Mouse (Mus musculus) retina, adult 2 months (tissue): ENCODE measurements around the gene Gm21954.

Experiments
- DNase-seq: peaks from one replicate; pipeline ENCODE4 v3.0.0-alpha.2; 2012; ENCODE audit warnings: low read depth, low spot score

The Gm21954 gene

DNA sequence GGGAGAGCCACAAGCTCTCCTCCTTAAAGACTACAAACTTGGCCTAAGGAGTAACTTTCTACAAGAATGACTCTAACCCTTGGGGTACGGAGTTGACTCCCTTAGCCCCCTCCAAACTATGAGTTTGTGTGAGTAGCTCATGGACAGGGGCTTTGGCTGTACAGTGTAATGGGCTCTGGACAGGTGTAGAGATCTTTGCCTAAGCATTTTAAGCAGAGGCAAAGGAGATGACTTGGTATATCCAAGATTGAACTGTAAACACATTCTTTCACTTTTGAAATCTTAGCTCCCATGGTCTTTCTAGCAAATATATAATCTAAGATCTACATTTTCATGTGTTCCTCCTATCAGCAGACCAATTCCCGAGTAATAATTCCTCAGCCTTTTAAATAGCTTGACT, at the start of gene Gm21954:
Gm21954 (minus strand) TSS at position 101 of the 400 bp plus-strand sequence.
- DNase-seq = no peak

DNA sequence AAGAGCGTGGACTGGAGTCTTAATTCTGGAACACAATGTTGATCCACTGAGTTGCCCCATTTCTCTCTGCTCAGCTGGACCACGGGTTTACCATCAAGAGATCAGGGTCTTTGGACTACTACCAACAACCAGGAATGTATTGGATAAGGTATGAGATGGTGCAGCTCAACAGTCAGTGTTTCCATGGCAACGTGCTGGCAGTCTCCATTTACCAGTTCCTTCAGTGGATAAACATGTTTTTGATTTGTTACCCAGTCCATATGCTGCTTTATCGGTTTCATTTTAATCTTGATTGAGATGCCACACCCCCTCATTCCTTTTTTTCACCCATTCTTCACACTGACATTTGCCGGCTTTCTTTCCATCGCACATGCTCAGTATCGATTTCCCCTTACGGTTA, 49.8 kb upstream of the Gm21954 start:
- no peak for DNase-seq

DNA sequence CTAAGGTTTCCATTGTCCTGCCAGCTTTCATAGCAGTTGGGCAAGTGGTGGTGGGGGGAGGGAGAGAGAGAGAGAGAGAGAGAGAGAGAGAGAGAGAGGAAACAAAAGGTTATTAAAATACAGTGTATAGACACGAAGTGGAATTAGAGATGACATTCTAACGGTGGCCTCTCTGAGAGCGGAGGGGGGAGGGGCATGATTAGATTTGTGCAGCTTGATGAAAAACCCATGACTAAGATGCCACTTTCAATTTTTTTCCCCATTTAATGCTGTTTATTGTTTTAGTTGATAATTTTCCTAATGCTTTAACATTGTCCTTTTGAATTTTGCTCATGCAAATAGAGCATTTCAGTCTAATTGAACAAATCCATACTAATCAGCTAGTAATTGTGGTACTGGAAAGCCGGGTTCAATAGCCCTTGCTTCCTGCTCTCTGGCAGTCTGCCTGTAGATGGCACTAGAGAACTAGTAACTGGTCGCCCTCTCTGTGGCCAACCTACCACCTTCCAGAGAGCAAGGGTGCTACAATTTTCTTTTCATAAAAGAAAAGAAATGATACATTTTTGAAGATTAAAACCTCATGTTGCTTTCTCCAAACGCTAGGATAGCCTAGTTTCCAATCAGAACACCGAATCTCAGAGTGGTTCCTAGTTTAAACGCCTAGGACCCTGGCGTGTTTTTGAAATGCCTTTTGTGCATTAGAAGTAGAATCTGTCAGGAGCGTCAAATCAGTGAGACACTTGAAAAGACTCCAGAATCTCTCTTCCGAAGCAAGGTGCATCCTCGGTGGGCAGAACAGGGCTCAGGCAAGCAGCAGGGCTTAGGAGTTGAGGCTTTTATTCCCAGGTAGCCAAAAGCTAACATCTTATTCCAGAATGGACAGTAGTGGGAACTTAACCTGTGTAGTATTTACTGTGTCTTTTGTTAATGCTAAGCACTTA, 48.5 kb upstream of the Gm21954 start:
- peak; percentile 71 for DNase-seq

DNA sequence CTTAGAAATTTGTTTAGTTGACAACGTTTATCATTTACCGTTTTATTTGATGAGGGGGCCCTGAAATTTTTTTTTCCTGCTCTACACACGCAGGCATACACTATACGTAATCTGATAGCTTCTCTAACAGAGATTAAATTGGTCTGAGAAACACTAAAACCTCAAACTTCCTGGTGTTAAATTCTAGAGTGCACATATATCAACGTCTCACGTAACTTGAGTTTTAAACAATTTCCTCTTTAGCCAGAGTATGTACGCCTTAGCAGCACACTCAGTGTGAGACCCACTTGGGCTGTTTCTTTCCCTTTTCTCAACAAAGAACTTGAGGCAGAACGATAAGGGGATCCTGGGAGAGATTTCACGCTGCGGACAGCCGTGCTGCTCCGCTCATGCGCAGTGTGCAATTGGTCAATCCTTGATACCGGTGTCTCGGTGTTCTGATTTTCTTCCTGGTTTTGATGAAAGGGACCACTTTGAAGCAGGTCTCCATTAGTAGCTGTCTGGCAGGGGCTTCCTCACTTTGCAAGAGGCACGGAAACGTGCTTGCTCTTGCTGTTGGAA, 45.5 kb upstream of the Gm21954 start:
- DNase-seq = no peak

DNA sequence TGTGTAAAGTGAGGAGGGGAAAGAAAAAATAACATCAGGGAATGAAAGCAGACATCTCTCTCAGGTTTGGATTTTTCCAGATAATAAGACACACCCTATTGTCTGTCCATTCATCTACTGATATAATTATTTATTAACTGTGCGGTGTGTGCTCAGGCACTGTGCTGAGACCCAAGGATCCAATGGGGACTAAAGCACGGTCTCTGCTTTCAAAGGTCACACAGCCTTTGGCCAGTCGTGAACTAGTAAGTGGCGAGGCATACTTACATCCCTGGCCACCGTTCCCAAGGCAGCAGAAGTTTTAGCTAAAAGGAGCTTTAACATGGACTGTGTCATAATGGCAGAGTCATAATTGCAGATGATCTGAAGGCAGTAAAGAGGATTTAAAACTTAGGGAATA, 44.0 kb upstream of the Gm21954 start:
- no peak for DNase-seq

DNA sequence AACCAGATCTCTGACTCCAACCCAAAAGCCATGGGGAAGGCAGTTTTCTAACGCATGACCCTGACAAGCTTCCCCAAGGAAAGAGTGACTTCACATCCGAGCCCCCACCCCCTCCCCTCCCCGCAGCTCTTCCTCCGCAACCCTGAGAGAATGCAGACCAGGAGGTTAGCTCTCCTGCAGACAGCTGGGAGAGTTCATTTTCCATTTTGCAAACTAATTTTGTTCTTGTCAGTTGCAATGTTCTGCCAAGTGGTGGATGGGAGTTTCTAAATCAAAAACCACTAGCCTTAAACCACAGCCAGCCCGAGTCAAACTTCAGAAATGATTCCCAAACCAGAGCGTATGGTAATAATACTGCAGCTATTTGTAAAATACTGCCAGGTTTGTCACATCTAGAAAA, 39.6 kb upstream of the Gm21954 start:
- DNase-seq = no peak

DNA sequence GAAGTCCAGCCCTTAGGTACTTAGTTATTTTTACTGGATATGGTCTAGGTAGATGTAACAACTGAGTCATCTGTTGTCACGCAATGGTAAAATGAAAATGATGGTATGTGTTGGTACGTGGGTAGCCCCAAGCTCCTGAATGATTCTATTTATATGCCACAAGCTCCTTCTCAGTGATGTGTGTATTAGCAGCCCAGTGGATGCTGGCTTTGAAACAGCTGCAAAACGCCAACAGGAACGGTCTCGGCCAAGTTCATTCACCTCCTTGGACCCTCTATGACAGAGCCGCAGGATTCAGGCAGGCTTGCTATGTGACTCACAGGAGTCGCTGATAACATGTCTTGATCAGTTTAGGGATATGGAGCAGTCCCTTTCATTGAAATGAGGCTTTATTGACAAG, 38.2 kb upstream of the Gm21954 start:
- no peak for DNase-seq

DNA sequence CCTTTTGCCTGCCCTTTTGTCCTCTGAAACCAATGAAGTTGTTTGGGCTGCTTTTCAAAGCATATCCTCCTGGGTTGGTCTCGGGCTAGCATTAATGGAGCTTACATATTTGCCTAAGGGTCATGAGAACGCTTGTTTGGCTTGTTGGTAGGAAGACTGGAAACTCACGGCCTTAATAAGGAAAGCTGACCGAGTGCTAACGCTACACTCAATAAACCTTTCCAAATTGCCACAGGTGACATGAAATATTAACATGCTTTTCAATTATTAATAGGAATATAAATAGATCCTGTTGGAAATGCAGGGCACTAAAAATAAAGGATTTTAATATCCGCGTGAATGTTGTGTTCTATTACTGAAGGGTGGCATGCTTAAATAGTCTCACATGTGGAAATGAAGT, 27.3 kb upstream of the Gm21954 start:
- DNase-seq = no peak

DNA sequence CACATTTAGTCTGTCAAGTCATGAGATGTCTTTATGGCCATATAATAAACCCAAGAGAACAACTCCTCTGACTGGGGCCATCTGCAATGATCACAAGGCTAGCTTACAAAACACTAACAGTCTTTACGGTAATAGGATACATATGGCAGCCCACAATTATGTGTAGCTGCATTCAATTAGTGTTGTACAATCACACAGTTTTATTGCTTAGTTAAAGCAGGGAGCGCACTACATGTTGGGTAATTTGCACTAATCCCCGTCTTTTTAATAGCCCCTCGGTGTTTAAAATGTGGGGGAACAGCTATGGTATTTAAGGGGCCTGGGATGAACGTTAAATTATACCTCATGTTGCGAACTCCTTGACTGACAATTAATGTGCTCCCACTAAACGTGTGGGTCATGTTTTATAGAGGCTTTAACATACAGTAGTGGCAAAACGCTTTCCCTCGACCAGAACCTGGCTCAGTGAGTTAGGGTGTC, 24.5 kb upstream of the Gm21954 start:
- DNase-seq = no peak

DNA sequence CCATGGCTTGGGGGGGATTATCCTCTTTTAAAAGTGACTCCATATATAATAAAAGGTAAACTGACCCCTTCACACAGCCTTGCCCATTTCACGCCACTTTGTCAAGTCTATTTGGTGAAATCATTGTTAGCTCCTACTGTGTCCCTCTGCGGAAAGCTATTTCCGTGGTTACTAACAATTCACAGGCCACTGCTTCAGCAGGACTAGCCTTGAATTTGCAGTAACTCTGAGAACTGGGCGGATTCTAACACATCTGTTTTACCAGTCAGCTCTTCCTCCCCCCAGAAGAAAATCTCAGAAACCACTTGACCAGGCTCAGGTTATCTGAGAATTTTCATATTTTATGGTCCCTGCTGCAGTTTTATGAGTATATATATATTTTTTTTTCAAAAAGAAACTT, 23.9 kb upstream of the Gm21954 start:
- no peak for DNase-seq

DNA sequence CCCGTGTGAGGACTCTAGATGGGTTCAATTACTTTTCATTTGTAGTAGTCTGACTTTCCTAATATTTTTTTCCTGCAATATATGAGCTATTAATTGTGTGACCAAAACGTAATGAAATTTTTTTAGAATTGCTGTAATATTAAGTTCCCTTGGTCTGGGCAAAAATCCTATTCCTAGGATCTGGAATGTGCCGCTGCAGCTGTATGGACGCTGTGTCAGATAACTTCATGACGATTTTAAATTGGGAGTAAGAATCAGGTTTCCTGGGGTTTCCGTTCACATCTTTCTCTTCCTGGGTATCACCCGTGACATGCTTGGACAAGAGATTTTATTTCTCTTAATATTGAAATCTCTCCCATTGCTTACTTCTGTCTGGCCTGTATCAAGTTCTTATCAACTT, 23.2 kb upstream of the Gm21954 start:
- no peak for DNase-seq

DNA sequence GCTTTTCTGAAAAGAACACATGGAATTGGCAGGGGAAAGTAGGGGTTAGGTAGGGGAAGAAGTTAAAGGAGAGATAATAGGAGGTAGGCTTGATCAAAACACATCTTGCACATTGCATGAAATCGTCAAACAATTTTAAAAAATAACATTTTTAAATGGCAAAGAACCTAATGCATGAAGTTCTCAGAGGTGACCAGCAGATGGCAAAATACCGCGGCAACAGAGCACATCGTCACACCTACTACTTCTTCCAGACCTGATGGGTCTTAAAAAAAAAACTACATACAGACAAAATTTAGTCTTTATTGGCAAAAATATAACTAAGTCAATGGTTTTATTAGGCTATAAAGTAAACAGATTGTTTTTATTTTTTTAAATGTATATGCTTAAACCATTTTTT, 22.3 kb upstream of the Gm21954 start:
- DNase-seq = peak; percentile 4

DNA sequence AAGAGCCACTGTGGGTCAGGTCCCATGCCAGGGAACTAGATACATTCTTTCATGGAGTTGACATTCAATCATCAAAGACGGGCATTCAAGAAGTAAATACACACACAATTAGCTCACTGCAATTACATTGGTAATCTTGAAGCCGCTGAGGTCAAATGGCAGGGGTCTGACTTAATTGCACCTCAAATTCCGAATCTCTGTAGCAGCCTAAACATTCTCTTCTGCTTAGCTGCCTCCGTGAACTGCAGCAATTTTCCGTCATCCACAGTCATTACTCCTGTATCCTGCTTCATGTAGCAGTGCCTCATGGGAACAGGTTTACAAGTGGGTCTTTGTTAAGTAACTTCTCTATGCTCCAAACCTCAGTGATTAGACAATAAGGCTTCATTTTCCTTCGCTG, 20.0 kb upstream of the Gm21954 start:
- no peak for DNase-seq

DNA sequence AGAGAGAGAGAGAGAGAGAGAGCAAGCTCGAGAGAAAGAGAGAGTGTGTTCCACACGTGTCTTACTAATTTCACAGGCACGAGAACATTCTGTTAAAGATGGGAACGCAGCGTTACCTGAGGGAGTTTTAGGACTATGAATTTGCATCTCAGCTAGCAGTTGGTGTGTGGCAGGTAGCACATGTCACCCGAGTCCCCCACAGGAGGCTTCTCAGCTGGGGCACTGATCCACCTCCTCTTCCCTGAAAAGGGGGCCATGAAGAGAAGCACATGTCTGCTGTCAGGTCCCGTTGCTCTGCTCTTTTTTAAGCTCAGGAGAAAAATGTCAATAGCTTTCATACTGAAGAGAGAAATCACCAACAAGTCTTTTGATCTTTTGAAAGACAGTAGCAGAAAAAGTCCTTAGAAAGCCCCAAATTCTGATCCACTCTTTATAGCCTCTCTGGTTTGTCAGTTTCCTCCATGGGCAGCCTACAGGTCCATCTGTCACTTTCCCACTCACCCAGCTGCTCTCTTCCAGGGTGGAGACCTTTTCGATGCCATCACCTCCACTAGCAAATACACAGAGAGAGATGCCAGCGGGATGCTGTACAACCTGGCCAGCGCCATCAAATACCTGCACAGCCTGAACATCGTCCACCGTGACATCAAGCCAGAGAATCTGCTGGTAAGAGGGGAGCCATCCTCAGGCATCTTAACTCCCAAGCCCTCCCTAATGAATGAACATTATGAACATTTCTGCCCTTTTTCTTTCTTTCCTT, 17.4 kb upstream of the Gm21954 start:
- no peak for DNase-seq

DNA sequence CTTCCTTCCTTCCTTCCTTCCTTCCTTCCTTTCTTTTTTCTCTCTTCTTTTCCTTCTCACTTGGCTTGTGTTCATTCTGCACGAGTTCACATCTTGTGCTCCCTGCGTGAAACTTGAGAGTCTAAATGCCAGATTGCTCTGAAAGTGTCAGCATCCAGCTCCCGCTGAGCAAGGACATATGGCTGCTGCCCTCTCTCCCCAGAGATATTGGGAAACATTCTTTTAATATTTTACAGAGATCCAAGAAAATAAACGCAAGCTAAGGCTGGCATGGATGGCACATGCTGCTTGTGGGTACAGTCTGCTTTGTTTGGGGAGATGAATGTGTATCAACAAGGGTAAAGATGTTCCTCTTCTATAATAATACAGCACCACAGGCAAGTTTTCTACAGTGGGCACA, 11.3 kb upstream of the Gm21954 start:
- DNase-seq = no peak

DNA sequence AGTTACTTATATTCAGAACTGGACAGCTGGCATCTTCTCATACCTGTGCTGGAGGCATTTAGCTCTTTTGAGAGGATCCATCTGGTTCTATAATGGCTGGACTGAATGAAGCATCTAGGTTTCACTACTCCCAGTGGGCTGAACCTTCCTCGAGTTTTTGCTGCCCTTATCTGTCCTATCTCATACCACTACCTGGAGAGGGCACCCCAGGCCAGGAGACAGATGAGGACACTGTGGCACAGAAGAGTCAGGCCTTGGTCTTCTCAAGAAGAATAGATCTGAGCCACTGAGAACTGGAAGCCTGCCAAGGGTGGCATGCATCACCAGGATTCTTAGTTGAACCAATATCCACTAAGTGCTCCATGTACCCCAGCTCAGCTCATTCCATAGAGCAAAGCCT, 9.1 kb upstream of the Gm21954 start:
- DNase-seq = no peak

DNA sequence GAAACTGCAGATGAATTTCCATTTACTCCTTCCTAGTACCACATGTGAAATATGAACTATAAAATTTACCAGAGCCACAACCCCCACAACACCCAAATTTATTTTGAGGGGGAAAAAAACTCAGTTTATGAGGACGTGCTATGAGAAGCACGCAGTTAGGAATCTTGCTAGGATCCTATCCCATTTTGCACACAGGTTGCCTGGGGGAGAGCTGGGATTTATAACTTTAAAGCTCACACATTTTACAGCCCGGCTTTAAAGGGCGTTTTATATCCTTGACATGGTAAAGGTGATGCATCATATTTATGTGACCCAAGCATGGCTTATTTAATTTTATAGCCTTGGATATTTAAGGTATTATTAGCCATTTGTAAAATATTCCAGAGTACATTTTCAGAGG, 7.3 kb upstream of the Gm21954 start:
- no peak for DNase-seq

DNA sequence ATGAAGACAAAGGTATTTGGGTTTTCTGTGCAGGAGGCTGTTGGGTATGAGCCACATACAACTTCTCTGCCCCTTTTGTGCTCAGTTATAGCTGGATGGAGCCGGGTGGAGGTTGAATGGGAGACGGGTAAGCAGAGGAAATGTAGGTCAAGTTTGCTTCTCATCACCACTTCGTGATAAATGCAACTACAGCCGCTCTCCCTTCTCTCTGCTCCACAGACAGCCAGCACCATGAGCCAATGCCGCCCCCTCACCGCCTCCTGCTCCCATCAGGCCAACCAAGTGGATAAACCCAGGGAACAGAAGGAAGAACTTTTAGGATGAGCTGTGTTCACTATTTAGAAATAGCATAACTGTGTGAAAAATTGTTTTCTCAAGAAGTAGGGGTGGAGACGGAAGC, 4.7 kb upstream of the Gm21954 start:
- DNase-seq = no peak

DNA sequence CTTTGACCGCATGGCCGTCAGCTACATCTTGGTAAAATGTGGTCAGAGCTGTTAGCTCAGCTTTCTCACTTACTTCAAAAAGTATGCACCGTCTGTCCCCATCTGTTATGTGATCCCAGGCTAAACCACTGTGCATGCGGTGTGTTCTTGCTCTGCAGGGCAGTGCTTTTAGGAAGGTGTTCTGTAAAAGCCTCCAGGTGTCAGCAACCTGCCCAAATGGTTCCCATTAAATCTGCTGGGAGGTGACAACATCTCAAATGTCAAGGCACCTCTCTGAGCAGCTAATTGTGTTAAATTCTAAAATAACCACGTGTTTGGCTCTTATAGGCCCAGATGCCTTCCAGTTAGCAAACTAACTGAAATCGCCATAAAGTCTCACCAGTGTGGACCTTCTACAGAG, 1.1 kb upstream of the Gm21954 start:
- no peak for DNase-seq

DNA sequence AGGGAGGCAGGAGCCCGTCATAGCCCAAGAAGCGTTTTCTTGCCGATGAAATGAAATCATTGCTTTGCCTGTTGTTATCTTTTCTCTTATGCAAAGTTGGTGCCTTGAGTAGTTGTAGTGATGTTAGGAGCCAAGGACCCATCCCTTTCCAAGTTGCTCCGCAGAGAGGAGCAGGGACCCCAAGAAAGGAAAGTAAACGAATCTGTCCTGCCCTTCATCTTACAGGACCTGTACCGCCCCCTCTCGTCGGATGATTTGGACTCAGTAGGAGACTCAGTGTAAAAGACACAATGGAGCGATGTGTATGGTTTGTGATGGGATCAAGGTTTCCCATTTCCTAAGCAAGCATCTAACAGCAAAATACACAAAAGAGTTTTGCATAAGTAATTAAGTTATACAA, 5.7 kb downstream of the Gm21954 start:
- no peak for DNase-seq

DNA sequence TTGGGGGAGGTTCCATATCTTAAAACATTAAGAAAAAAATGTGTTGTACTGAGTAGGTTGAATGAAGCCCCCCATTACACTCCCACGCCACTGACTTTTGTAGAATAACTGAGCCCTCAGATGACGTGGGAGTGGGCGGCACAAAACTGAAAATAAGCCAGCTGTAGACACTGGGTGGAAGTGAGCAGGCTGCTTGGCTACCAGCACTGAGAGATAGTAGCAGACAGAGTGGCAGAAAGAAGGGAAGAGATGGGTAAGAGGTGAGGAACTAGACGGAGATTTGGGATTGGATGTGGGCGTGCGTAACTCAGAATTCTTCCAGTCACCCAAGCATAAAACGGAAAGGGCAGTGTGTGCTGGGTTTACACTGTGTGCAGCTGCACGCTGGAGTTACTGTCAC, 6.2 kb downstream of the Gm21954 start:
- DNase-seq = no peak

DNA sequence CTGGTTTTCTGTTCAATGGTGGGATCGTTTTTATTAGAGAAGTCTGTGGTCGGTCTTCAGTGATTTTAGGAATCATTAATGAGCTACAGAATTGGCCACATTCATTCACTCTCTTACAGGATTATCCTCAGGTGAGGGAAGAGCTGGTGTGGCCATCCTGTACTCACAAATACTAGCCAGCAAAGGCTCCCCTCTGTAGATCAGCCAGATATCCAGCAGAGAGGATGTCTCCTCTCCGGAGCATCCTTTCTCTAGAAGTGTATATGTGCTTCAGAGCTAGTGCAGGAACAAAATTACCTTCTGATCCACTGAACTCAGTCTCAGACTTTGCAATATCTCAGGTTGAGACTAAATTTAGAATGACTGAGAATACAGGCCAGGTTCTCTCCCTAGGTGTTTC, 7.8 kb downstream of the Gm21954 start:
- DNase-seq = no peak
